Mouse (Mus musculus) megakaryocyte progenitor cell, adult 5-6 weeks (primary cell): ENCODE data around the gene Nthl1. TPM values are rescaled to one million over a fixed set of nuclear protein-coding genes. Genes with fewer than 3 reads are reported as not detected.

ENCODE experiments used
- ATAC-seq: replicated peaks from 2 replicates; pipeline ENCODE4 v1.8.0; 2016; ENCODE audit warnings: mild to moderate bottlenecking, moderate TSS enrichment, inconsistent platforms; ENCODE audit not compliant: poor library complexity
- total RNA-seq, 2 experiments: library from RNA; stranded (forward) in 1 of 2; stranded (reverse) in 1 of 2; fragments of 157-497, 149-512 nt in 1 of 2; fragments of 200-1000 nt in 1 of 2; gene quantifications; 2 replicates each; pipeline versions ENCODE4 v1.2.3 to v1.2.4; 2015 to 2017

Gene Nthl1
- total RNA-seq, 2 experiments from 2014 or later = 6.7 to 12.0 TPM

DNA sequence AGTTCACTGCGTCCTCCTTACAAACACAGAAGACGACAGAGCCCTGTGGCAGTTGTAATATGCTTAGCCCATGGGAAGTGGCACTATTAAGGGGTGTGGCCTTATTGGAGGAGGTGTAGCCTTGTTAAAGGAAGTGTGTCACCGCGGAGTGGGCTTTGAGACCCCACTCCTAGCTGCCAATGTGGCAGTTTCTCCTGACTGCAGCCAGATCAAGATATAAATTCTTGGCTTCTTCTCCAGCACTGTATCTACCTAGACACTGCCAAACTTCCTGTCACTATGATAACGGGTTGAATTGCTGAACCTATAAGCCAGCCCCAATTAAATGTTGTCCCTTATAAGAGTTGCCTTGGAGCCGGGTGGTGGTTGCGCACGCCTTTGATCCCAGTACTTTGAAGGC lies 7.0 kb upstream of the Nthl1 start:
- ATAC-seq = no peak

DNA sequence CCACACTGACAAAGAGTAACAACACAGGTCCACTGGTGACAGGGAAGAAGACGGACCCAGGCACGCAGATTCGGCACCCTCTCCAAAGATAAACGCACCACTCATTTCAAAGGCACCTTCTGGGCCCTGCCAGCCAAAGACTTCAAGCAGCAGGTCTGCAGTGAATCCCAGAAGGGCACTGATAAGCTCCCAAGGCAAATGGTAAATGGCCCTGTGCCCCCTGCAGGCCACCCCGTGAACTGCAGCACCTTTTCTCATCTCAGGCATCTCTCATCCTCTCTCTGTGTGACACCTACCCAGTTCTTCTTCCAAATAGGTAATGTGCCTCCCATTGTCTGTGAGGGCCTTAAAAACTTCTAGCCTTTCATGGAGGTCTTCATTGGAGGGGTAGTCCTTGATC lies 3.8 kb upstream of the Nthl1 start:
- ATAC-seq = peak; percentile 81

GRCm38 (mm10) chr17:24630072-24630471 lies 2.4 kb upstream of the Nthl1 start:
- no peak for ATAC-seq

DNA sequence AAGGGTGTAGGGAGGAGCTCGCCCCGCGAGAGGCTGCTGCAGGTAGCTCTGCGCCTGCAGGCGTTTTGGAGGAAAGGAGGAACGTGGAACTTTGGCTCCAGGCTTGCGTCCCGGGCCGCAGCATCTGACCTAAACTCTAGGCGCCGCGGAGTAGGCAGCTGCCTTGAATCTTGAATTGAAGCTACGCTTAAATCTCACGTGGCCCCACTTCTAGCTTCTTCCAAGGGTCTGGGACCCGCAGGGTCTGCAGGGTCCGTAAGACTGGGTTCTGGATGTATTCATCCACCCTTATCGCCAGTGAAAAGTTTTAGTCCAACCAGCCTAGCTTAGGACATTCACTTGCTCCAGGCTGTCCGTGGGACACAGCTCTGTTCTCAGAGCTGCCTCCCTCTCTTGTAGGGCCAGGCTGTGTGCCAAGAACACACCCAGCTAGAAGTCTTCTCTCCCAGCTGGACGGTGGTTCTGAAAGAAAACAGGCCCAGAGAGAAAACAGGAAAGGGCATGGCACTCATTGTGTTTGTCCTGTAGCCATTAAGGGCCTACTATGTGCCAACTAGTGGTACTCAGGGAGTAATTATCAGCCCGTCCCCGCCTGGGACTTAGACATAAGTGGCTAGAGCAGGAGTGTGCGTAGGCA lies 451 bp downstream of the Nthl1 start:
- 0 out of 2 replicates have a peak, but pooled peaks have one; percentile 27 for ATAC-seq

- no peak for ATAC-seq
Measured at GRCm38 (mm10) chr17:24633831-24634230, 1.4 kb downstream of the Nthl1 start.

- no peak for ATAC-seq
Measured at GRCm38 (mm10) chr17:24635024-24635423, 2.5 kb downstream of the Nthl1 start.

GRCm38 (mm10) chr17:24635694-24636093 lies 3.2 kb downstream of the Nthl1 start:
- ATAC-seq = no peak

DNA sequence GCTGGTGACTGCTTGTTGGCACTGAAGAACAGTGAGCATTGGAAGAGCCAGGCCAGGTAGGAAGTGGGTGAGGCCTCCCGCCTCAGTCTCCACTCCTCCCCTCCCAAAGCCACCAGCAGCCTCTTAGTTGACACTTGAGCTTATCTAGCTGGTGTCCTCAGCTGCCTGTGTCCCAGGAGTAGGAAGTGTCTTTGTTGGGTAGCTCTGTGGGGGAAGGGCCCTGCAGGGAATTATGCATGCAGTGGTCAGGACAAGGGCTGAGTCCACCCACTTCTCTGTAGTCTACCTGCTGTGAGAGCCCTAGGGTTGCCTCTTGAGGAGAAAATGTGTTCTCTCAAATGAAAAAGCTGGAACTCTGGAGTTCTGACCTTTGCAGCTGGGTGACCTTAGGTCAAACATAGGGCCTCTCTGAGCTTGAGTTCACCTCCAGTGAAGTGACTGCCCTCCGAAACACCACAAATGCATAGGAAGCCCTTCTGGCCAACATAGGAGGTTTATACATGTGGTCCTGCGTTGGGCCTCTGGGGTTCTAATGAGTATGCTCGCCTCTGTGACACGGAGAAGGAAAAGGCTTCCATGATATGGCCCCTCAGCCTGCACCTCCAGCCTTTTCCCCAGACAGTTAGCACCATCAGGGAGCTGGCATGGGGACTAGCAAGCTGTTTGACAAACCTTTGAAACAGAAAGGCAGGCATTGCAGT lies 4.5 kb downstream of the Nthl1 start:
- ATAC-seq = no peak

GRCm38 (mm10) chr17:24638214-24638613 lies 5.7 kb downstream of the Nthl1 start:
- ATAC-seq = no peak

DNA sequence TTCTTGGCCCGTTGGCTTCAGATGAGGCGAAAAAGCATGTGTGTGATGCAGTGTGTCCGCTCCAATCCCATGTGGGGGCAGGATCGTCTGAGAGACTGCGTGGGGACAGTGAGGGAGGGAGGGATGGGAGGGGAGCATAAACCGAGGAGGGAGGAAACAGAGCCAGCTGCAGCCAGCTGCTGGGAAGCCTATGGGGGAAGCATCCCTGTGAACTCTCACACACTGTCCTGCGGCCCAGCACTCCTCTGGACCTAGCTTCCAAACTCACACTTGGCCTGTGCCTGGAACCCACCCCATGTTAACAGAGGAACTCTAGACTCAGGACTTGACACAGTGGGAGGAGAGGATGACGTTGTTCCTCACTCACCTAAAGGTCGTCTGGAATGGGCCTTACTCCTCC lies 6.4 kb downstream of the Nthl1 start:
- no peak for ATAC-seq

DNA sequence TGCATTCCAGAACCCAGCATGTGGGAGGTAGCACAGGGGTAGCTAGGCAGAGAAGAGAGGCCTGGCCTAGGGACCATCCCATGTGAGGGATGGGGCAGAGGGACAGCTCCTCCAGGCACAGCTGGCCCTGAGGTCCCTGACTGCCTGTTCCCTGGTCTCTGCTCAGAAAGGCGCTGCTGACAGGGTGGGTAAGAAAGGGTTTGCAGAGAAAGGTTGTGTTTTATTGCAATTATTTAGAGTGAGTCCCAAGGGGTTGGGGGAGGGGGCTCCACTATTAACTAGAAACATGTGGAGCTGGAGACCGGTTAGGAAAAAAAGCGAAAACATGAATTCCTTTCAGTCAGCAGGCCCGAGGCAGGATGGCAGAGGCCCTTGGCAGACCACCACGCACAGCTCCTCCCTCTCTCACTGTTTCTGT lies 7.1 kb downstream of the Nthl1 start:
- ATAC-seq = no peak

DNA sequence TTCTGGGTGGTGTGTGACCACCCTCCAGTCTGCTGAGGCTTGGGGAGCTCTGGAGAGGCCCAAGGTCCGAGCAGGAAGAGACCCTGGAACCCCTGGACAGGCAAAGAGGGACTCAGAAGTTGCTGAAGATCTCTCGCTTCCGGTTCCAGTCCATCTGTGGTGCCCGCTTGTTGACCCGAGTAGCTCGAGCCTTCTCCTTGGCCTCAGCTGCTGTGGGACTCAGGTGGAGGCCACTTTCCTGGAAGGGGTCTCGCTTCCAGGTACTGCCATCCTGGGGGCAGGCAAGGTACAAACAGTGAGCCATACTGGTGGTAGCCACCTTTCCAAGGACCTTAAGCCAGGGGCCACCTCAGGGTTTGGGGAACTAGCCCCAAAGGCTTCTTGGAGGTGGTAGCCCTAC lies 7.6 kb downstream of the Nthl1 start:
- ATAC-seq = no peak

DNA sequence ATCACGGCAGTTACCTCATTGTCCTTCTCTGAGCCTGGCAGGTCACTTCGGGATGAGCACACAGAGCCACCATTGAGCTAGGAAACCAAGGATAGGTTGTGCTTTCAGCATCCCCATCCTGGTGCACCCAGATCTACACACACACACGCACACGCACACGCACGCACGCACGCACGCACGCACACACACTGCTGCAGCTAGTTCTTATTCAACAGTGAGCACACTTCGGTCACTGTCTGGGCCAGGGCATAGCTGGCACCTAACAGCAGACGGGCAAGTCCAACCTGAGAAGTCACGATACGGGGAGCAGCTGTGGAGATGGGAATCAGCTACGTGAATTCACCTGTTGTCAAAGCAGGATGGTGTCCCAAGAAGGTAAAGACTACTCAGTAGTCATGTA lies 8.1 kb downstream of the Nthl1 start:
- ATAC-seq = no peak

DNA sequence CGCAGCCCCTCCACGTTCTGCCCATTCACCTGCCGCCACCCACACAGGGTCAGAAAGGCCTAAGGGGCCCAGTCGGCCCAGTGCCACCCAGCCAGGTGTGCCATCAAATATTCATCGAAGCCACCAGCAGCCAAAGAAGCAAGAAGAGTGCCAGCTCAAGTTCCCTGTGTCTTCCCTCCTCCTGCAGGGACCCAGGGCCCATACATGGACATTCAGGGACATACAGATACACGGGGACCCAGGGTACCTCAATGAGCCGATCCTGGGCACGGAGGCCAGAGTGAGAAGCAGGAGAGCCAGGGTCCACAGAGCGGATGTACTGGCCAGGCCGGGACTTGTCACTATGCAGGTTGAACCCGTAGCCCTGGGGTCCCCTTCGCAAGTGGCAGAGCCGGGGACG lies 9.5 kb downstream of the Nthl1 start:
- no peak for ATAC-seq

- ATAC-seq = no peak
Measured at GRCm38 (mm10) chr17:24642791-24643343, 10.4 kb downstream of the Nthl1 start.

- ATAC-seq = no peak
Measured at GRCm38 (mm10) chr17:24644030-24644715, 11.7 kb downstream of the Nthl1 start.

DNA sequence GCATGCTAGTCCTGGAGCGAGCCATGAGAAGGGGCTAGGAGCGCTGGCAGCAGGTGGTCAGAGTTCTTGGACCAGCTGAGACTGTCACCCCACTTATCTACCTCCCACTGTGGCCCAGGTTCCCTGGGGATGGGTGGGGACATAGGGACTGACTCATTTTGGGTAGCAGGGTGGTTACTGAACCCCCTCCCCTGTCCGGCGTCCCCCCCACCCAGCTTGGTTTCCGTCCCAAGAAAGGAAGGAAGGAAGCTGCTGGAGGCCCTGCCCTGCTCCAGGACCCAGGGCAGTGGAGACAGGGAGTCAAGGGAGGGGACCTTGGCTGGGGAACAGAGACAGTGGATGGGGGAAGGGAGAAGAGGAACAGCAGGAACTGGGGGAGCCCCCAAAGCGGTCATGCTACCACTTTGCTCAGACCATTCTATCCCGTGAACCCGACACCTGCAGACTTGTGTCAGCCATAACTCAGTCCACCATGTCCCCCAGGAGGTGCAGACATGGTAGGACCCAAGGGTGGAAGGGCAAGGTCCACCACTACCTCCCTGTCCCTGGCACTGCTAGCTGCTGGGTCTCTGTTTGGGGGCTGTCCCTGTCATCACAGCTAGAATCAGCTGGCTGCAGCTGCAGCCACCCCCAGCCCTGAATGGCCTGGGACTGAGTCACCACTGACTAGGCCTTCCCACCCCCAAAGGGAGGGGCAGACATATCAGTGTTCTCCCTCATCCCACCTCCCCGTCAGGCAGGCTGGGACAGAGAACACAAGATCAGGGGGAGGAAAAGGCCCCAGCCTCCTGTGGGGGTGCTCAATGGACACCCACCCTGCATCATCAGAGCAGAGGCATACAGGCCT lies 12.6 kb downstream of the Nthl1 start:
- no peak for ATAC-seq

DNA sequence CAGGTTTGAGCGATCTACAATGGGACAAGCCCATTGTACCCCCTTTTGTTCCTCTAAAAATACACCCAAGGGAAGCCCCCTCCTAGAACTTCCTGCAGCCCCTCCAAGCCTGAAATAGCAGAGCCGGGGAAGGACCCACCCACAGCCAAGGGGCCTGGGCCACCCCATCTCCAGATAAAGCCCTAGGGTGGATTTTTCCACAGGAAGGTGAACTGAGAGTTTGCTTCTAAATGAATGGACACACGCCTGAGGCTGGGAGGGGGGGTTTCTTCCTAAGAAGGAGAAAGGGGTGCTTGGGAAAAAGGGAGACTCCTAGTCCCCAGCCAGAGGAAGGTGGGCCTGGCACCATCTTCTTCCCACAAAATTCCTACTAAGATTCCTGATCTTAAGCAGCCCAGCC lies 13.4 kb downstream of the Nthl1 start:
- ATAC-seq = no peak

- ATAC-seq = no peak
Measured at GRCm38 (mm10) chr17:24646381-24646780, 13.9 kb downstream of the Nthl1 start.

- ATAC-seq = no peak
Measured at GRCm38 (mm10) chr17:24647493-24647892, 15.0 kb downstream of the Nthl1 start.
